In the genomic region with DNA sequence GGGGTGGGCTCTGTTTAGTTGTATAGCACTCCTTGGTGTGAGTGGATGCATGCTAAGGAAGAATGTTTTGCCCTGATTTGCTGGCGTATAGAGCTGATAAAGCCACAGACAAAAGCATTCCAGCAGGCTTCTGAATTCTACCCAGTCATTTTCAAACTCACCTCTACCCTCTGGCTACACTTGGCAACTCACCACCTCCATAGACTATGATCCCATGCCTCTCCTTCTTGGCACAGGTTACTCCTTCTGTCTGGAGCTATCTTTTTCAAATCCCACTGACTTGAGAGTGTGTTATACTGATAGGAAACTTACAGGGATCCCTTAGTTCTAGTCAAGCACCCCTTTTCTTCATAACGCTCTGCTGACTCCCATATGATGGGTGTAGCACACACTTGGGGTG, we compare ENCODE assay signal across 29 mouse cellular contexts. TPM values are rescaled to one million over a fixed set of nuclear protein-coding genes. Genes with fewer than 3 reads are reported as not detected.
"Had no signal": no experiment of that assay in that cellular context is flagged by ENCODE, and none has a peak within 500 bp of the region (broad histone marks: within the 10 kb centered on the region; RNA-seq: fewer than 3 reads in every experiment).

No protein-coding gene starts in this region.

- H3K27ac ChIP-seq: heart, embryonic 10.5 days; hindbrain, embryonic 13.5 days; hindbrain, embryonic 15.5 days; hindbrain, postnatal 0 days; limb, embryonic 13.5 days; limb, embryonic 15.5 days; liver, embryonic 12.5 days; liver, embryonic 14.5 days had no signal

- H3K27me3 ChIP-seq: heart, embryonic 12.5 days; hindbrain, embryonic 13.5 days; hindbrain, embryonic 15.5 days; limb, embryonic 13.5 days; limb, embryonic 15.5 days; liver, embryonic 12.5 days had no signal

- H3K9ac ChIP-seq: forebrain, postnatal 0 days; heart, embryonic 12.5 days; hindbrain, embryonic 13.5 days; hindbrain, embryonic 15.5 days; limb, embryonic 13.5 days; limb, embryonic 15.5 days; liver, embryonic 12.5 days; liver, embryonic 14.5 days had no signal

- DNase-seq: forebrain, postnatal 0 days; gastrocnemius, postnatal 14 days; gastrocnemius, postnatal 36 days; heart, adult 18-20 months; heart, postnatal 10 days; layer of hippocampus, adult 9-11 months; layer of hippocampus, postnatal 36 days; left cerebral cortex, postnatal 4 days; lung, adult 18-20 months had no signal

- H3K36me3 ChIP-seq: heart, embryonic 10.5 days; heart, embryonic 12.5 days; hindbrain, embryonic 13.5 days; hindbrain, embryonic 15.5 days; limb, embryonic 13.5 days; limb, embryonic 15.5 days; liver, embryonic 12.5 days had no signal

- H3K4me3 ChIP-seq: heart, embryonic 10.5 days; heart, embryonic 12.5 days; hindbrain, embryonic 13.5 days; hindbrain, embryonic 15.5 days; limb, embryonic 13.5 days; limb, embryonic 15.5 days; liver, embryonic 12.5 days had no signal

- ATAC-seq: forebrain, postnatal 0 days; hindbrain, postnatal 0 days; intestine, embryonic 16.5 days; liver, embryonic 12.5 days had no signal

- H3K4me1 ChIP-seq: heart, embryonic 10.5 days; hindbrain, embryonic 13.5 days; hindbrain, embryonic 15.5 days; limb, embryonic 13.5 days; limb, embryonic 15.5 days; liver, embryonic 12.5 days had no signal

- H3K4me2 ChIP-seq: heart, embryonic 12.5 days; hindbrain, embryonic 13.5 days; hindbrain, embryonic 15.5 days; limb, embryonic 13.5 days; limb, embryonic 15.5 days; liver, embryonic 12.5 days had no signal

- H3K9me3 ChIP-seq: heart, embryonic 10.5 days; heart, embryonic 12.5 days; hindbrain, embryonic 13.5 days; hindbrain, embryonic 15.5 days; limb, embryonic 13.5 days; limb, embryonic 15.5 days; liver, embryonic 12.5 days had no signal

RNA-seq across cellular contexts. Expression of gene Insc, which starts 32.4 kb away (rescaled TPM):
- total RNA-seq: hematopoietic stem cell, adult 5-6 weeks had no signal

RNA-seq across cellular contexts. Expression of gene Calcb, which starts 57.4 kb away (rescaled TPM):
- total RNA-seq: forebrain, postnatal 0 days; gastrocnemius, adult 18-20 months; gastrocnemius, adult 8-10 months; gastrocnemius, postnatal 14 days; gastrocnemius, postnatal 36 days; hematopoietic stem cell, adult 5-6 weeks; layer of hippocampus, postnatal 36 days; left cerebral cortex, adult 8-10 months; left cerebral cortex, postnatal 10 days; left cerebral cortex, postnatal 25 days had no signal
- polyA plus RNA-seq: forebrain, postnatal 0 days; heart, embryonic 10.5 days; heart, embryonic 12.5 days; heart, embryonic 14.5 days; hindbrain, embryonic 11.5 days; limb, embryonic 11.5 days; liver, embryonic 12.5 days; liver, embryonic 14.5 days; liver, embryonic 16.5 days had no signal
